Comparison of ENCODE assay signal across 1 mouse cellular context in genomic region chr9:15278343-15278742, GRCm38 (mm10).
TF ChIP-seq lines count a peak whose summit lies in the region.

No protein-coding gene starts in this region.

TF ChIP-seq in MEL, 35 proteins besides CTCF, POLR2A, EP300 and RAD21:
- TF ChIP-seq TCF12 (IDR thresholded peaks at IDR 0.05; ENCODE audit: low read depth, low read length) (peak; percentile 40; the same call in 1 of the 2 replicates), MXI1 (IDR thresholded peaks at IDR 0.05; ENCODE audit: low read depth, low read length) (peak; percentile 68; the same call in 1 of the 2 replicates), POLR2AphosphoS2 (IDR thresholded peaks at IDR 0.05; ENCODE audit: low read length) (0 out of 2 replicates have a peak, but pooled peaks have one; percentile 39), ZKSCAN1 (IDR thresholded peaks at IDR 0.05; ENCODE audit: low read depth, low read length) (no peak; the same call in 1 of the 2 replicates), MAX (IDR thresholded peaks at IDR 0.05; ENCODE audit: low read length) (0 out of 2 replicates have a peak, but pooled peaks have one; percentile 19), GATA1 (IDR thresholded peaks at IDR 0.05; ENCODE audit: low read depth, low read length) (peak; percentile 57; the same call in 1 of the 2 replicates)
TF ChIP-seq in MEL: peak in this region for 5.
